Mouse (Mus musculus): ENCODE data around the gene Tyw5.

The Tyw5 gene

DNA sequence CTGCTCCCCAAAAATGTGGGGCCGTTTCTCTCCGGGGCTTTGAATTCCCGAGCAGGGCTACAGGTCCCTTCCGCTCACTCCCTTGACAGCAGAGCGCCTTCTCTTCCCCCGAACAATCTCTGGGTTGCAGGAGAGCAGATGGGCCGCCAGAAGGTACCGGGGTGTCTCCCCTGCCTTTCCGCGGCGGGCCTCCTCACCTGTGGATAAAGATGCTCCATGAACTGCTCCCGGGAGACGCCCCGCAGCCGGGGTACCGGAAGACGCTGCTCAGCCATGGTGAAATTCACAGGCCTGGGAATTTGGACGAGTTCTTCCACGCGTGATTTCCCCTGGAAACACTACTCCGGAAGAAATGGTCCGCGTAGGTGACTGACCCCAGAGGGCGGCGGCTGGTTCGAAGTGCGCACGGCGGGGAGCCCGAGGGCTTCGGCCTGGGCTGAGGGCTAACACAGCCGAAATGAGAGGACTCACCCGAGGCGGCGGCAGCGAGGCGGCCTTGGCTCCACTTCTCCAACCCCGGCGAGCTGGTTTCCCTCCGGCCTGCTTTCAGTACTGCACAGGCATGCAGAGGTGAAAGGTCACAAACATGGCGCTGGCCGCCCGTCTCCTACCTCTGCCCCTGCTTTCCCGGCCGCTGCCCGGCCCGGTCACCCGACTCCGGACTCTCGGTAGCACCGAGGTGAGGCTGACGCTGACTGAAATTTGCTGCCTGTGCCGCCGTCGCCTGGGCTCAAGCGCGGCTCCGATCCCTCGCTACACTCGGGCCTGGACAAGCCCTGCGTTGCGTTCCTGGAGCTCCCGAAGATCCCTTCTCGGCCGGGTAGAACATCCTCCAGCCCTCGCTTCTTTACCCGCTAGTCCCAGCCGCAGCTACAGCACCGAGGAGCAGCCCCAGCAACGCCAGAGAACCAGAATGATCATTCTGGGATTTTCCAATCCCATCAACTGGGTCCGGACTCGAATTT is at the start of gene Tyw5, which contains the start of gene Maip1:
Tyw5 (minus strand) TSS at position 915 of the 965 bp plus-strand sequence.
Maip1 (plus strand) TSS at position 142 of the 965 bp plus-strand sequence.
- in situ Hi-C loops (cut with MboI, MseI), result no loop called here

DNA sequence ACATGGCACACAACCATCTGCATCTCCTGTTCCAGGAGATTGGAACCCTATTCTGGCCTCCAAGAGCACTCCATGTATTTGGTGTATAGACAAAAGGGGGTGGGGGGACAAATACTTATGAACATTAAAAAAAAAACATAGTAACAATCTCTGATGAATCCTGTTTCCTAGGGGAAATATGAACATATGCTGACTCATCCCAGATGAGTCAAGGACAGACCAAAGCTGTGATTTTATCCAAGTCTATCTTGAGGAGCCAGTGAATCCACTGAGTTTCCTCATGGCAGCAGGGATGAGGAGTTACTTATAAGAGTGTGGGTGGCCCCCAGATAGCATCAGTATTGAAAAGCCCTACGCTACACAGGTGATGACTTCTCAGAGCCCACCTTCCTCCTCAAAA is 43.3 kb upstream of the Tyw5 start:
- in situ Hi-C loops (cut with MboI, MseI), result no loop called here

DNA sequence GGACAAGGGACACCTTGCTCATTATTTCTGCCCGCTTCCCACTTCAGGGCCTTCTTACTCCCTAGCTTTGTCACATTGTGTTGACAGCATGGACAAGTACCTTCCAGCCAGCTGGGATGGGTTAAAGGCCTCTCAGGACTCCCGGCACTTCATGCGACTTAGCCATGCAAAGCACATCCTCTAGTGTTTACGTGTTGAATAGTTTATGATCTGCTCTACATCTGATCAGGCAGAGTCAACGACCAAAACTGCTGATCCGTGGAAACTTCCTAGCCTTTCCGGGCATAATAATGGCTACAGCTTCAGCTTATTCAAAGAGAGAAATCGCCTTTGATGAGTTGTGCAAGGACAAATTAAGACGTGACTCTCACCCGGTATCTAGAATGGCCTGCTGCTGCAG is 38.8 kb upstream of the Tyw5 start:
- in situ Hi-C loops (cut with MboI, MseI), result loop anchor here (25.0 kb wide), 1 partner anchor 517 kb away; no protein-coding TSS in a partner anchor

DNA sequence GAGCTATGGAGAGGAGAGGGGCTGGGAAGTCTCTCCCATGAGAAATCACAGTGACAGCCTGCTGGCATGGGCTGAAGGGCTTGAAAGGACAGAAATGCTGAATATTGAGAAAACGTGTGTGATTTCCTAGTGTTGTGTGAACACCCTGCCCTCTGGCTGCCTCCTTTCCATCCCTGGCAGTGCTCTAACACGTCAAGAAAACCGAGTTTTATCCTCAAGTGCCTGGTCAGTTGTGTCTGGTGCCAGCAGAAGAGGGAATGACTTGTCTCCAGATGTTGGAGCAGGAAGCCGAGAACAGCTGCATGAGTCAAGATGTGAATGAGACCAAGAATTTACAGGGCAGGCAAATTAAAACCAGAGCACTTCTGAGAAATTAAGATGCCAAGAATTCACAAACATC is 33.9 kb upstream of the Tyw5 start:
- in situ Hi-C loops (cut with MboI, MseI), result loop anchor here (25.0 kb wide), 1 partner anchor 522 kb away; no protein-coding TSS in a partner anchor

DNA sequence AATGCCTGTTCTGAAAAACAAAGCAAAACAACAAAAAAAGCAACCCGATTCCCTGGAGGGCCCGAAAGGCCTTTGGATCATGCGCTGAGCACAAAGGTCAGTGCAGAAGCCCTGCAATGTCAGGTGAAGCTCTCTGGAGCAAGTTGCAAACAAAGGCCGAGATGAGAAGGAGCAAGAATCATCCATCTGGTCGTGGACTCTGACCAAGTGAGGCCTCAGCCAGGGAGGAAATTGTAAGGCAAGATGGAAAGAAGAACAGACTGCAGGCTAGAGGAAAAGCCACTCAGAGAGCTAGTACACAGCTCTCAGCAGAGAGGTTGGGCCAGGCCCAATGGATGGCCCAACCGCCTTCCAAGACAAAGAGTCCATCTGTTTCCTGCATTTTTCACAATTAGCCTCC is 32.1 kb upstream of the Tyw5 start:
- in situ Hi-C loops (cut with MboI, MseI), result loop anchor here (10.0 to 25.0 kb wide), 2 partner anchors 523 to 836 kb away; partner anchors contain the start of gene Aox2

DNA sequence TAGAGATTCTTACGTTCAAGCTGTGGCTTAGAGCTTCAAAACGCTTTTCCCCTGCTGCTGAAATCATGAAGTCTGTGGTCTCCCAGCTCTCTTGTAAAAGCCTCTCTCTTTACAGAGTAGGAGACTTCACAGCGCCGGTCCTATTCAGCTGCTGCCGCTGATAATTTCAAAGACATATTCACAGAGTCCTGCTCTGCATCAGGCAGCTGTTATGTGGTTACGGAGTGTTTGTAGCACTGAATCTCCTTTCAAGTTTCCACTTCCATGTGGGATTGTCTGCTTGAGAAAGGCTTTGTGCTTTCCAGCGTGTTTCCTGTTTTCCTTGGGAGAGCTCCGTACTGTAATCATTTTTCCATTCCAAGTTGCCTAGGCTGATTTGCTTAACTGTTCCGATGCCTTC is 30.1 kb upstream of the Tyw5 start:
- in situ Hi-C loops (cut with MboI, MseI), result loop anchor here (10.0 to 25.0 kb wide), 2 partner anchors 525 to 838 kb away; partner anchors contain the start of gene Aox2

DNA sequence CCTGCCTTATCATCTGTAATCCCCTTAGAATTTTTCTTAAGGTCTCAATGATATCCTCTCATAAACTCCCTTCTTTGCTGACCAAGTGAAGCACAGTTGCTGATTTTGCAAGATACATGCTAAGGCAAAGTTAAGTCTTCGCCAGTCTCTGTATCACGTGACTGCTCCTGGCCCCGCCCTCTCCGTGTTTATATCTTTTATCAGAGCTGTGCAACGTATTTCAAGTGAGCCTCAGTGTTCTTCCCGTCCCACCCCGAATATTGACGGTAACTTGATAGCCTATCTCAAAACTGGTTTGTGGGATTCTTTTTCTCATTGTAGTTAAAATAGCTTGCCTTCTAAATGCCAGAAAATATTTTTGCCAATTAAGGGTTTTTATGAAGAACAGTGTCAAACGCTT is 29.5 kb upstream of the Tyw5 start:
- in situ Hi-C loops (cut with MboI, MseI), result loop anchor here (10.0 to 25.0 kb wide), 2 partner anchors 526 to 838 kb away; partner anchors contain the start of gene Aox2

DNA sequence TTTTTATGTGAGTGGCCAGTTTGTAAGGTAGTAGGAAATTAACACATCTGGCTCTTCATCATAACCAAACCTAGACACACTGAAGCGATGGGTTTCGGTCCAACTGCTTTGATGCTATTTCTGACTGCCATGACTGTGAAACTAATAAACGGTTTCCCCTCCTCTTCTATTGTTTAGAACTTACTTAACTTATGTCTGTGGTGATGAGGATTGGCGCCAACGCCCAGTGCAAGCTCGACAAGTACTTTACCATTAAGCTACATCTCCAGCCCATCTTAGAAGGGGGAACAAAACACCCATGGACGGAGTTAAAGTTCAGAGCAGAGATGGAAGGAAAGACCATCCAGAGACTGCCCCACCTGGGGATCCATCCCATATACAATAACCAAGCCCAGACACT is 26.2 kb upstream of the Tyw5 start:
- in situ Hi-C loops (cut with MboI, MseI), result loop anchor here (10.0 to 25.0 kb wide), 2 partner anchors 529 to 842 kb away; partner anchors contain the start of gene Aox2

DNA sequence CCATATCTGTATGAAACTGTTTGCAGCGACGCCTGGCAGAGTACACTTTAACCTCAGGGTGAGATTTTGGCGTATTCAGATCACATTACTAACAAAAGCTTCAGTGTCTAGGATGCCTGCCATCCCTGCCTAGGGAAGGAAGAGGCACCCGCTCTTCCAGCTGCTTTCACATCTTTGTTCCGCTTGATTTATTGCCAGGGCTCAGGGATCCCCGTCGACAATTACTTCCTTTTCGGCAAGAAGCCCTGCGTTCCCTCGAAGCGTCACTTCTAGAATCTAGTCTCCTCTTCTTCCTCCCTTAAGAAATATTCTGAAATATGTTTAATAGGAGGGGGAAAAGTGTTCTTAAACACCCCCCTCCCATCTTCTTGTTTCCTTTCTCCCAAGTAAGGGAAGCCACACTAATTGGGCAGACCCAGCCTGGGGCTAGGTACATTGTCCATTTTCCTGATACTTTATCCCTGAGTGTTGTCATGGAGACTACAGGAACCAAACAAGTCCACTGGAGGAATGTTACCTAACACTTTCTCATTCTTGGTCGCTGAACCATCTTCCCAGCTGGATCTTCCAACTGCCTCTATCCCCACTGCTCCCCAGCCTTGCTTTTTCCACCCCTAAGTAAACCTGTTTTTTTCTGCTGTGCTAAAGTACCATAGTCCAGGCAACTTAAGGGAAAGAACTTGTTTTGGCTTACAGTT is 23.0 kb upstream of the Tyw5 start:
- in situ Hi-C loops (cut with MboI, MseI), result loop anchor here (5.0 to 25.0 kb wide), 3 partner anchors 532 to 845 kb away; partner anchors contain the start of gene Aox2

DNA sequence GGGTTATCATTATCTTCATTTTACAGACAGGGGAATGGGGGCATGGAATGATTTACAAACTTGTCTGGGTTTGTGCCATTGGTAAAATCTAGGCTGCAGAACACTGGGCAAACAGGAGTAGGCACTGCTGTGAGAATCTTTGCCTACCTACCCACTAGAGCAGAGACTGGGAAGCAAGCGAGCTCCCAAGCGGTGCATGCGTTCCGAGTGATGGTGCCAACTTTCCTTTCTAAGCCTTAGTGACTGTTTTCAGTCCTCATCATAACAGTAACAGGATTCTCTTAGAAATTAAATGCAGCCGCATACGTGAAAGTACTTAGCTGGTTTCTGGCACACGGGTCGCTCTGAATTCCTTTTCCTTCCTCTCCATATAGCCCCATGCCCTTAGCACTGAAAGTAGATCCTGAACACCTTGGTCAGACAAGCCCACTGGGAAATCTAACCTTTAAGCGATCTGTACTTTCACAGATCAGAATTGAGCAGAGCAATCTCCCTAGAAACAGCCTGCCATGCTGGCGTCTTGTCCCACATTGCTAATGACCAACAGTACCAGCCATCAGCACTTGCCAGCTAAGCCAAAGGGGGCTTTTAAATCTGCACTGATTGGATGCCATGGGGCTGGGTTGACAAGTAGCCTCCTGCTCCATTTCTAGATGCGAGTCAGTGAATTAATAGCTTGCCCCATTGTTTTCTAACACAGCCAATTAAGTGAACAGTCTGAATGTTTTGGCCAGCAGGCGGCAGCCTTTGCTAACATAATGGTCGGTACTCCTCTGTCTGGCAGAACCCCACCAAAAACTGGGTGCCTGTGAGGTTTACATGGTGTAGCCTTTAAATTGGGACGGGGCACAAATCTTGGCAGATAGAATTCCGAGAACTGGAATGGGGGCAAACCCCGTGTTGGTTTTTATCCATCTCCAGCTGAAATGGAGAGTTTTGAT is 21.7 kb upstream of the Tyw5 start:
- in situ Hi-C loops (cut with MboI, MseI), result loop anchor here (5.0 to 25.0 kb wide), 2 partner anchors 534 to 609 kb away; no protein-coding TSS in a partner anchor

DNA sequence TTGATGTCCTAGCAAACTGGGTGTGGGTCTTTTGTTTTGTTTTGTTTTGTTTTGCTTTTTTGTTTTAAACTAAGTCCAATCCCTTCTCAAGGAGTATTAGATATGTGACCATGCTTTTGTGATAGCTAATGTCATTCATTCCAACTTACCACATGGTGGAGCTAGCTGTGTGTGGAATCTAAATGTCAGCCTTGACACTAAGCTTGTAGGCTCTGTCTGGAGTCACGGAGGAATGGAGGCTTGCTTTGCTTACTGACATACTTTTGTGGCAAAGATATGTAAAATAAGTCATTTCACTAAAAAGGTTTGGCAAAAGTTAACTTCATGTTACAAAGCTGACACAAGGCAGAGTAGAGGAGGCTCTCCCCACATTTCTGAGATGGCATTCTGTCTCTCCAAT is 16.8 kb upstream of the Tyw5 start:
- in situ Hi-C loops (cut with MboI, MseI), result no loop called here

DNA sequence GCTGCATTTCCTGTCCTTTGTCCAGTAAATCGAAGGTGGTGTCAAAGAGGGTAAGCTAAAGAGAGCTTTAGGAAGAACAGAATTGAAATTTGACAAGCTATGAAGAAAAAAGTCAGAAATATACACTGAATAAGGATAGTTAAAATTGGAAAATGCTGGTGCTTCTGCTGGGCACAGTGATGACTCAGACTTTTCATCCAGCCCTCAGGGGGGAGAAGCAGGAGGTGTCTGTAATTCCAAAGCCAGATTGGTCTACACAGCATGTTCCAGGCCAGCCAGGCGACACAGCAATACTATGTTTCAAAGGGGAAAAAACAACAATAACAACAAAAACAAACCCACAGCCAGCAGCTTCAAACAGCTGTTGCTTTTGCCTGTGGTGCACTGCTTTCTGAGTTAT is 6.5 kb upstream of the Tyw5 start:
- in situ Hi-C loops (cut with MboI, MseI), result no loop called here

DNA sequence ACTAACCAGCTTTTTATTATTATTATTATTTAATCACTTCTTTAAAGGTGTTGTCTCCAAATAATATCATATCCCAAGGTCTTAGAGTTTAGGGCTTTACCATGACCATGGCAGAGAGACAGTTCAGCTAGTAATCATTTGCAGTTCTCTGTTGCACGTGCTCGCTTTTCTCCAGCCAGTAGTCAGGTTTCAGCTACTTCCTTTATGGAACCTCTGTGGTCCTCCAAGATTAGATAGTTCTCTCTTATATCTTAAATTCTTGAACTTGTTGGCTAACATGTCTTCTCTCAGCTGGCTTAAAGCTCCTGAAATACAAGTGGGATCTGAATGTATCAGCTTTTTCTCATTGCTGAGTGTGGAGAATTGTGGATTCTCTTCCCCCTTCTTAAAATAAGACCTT is 2.1 kb upstream of the Tyw5 start:
- in situ Hi-C loops (cut with MboI, MseI), result no loop called here

DNA sequence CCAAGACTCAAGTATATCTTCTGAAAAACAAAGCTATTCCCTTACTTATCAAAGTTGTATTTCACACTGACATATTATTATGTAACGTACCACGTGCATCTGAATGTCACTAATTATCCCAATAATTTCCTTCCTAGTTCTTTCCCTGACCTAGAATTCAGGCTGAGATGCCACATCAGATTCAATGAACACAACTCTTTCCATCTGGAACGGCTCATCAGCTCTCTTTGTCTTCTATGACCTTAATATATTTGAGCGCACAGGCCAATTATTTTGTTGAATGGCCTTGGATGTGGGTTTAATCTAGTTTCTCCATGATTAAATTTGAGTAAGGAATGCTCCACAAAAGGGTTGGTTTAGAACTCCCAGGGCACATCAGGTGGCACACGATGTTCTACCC is 4.8 kb downstream of the Tyw5 start:
- in situ Hi-C loops (cut with MboI, MseI), result no loop called here

DNA sequence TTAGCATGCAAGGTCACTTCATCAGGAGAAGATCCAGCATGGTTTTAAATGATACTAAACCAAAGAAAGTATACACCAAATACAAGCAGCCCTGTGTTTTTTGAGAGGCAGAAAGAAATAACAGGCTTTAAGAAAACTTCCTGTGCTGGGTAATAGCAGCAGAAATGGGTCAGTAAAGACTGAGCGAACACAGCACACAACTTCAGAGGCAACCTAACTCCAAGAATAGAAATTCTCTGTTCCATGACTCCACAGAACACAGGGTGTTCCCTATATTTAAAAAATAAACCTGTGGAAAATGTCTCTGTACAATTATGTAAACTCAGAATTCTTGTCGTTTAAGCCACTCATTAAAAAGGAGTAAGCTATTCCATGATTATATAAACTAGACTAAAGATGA is 6.0 kb downstream of the Tyw5 start:
- in situ Hi-C loops (cut with MboI, MseI), result no loop called here

DNA sequence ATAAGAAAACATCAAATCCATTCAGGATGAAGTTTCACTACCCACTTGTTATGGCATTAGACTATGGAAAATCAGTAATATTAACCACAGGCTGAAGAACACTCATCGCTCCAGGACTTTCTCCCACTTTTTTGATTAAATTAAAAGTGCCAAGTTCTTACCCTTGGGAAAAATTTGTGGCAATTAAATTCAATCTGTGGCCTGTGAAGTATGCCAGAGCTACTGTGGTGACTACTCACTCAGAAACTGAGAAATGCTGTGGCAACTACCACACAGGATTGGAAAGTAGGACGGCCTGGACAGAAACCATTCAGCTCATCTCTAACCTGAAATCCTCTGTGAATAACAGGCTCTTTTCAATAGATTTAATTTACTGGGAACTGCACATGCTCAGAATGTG is 6.6 kb downstream of the Tyw5 start:
- in situ Hi-C loops (cut with MboI, MseI), result no loop called here

DNA sequence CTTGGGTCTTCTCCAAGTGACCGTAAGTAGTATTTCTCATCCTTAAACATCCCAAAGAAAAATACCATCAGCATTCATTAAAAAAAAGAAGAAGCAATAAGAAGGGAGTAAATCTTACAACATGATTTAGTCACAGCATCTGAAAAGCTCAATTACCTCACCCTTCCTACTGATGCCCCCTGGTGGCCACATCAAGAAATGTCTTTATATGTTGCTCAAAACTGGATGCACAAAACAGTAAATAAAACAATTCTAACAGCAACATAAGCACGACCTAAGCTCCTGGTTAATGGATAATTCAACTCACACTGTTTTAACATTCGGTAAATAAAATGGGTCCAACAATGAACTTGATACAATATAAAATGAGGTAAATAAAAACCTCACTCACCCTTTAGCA is 12.8 kb downstream of the Tyw5 start:
- in situ Hi-C loops (cut with MboI, MseI), result no loop called here

DNA sequence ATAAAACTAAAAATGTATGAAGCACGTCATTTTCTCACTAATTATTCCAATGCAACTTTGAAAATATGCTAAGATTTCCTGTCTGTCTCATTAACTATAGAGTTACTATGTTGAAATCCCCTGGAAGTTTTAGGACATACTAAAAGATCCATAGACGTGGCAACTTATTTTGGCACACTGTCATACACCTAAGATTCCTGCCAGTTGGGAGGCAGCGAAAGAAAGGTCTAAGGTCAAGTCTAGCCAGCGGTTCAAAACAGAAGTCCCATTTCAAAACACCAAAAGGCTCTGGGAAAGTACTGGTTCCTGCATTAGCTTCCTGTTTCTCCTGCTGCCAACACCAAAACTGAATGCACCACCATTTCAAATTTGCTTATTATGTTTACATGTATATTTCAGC is 14.5 kb downstream of the Tyw5 start:
- in situ Hi-C loops (cut with MboI, MseI), result no loop called here

DNA sequence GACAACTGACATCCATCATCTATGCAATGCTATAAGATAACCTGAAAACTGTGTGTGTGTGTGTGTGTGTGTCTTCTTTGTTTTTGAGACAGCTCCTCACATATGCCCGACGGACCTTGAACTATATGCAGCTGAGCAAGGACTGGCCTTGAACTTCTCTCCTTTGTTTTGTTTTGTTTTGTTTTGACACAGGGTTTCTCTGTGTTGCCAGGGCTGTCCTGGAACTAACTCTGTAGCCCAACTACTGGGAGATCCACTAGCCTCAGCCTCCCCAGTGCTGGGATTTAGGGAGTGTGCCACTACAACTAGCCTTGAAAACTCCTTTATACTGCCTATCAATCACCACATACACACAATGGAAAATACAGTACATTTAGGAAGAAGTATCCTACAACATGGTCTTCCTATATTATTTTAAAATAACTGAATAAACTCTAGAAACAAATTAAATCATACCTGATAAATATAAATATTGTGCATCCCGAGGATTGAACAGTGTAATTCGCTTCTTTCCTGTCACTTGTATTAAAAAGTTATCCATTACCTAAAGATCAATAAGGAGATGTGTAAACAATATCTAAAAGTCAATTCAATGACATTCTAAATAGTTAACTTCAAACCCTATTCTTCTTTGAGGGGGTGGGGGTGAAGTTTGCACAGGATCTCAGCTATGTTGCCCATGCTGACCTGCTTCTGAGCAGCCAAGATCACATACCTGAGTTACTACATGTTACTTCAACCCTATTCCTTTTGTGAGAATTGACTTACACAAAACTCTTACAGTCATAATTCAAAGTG is 15.7 kb downstream of the Tyw5 start:
- in situ Hi-C loops (cut with MboI, MseI), result no loop called here

Measured in T-helper 2 cell (primary cell).